Mouse (Mus musculus) hematopoietic stem cell, adult 5-6 weeks (primary cell): ENCODE results near the gene Opalin. TPM values are rescaled to one million over a fixed set of nuclear protein-coding genes. Genes with fewer than 3 reads are reported as not detected.
A peak's percentile ranks its signal among the peaks of the same experiment; 100 is the strongest.

ENCODE experiments used
- ATAC-seq, 2 experiments: fragments of 125-278 bp in 1 of 2; replicated peaks in 1 of 2; 2 replicates each; pipeline ENCODE4 v1.8.0; 2016 to 2017; ENCODE audit warnings: inconsistent platforms in 2 of 2, mild to moderate bottlenecking in 2 of 2, moderate number of reproducible peaks in 2 of 2, low read depth in 1 of 2, moderate TSS enrichment in 1 of 2; ENCODE audit not compliant: low FRiP score in 2 of 2, poor library complexity in 2 of 2, severe bottlenecking in 2 of 2, insufficient read depth in 1 of 2, low TSS enrichment in 1 of 2
- total RNA-seq: library from RNA; stranded (forward); fragments of 172-1452, 232-1000 nt; gene quantifications from 2 replicates; pipeline ENCODE4 v1.2.3, GENCODE M21; 2017

The Opalin gene
- total RNA-seq, 1 experiment from 2014 or later = not detected

DNA sequence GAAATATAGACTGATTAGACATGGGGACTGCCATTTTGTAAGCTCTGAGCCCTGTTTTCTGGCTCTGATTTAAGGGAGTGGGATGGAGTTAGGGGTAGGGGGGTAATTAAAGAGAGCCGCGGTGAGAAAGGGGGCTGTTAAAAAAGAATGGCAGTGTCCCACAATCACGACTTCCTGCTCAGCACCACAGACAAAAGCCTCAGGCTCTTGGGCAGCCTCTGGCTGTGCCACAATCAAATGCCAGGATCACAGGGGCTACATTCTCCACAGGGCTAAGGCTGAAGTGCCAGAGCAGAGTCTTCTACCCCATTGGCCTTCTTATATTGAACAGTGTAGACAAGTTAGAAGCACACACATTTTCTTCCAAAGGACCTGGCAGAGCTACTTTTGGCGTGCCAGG is 11.0 kb upstream of the Opalin start:
- ATAC-seq = no peak

DNA sequence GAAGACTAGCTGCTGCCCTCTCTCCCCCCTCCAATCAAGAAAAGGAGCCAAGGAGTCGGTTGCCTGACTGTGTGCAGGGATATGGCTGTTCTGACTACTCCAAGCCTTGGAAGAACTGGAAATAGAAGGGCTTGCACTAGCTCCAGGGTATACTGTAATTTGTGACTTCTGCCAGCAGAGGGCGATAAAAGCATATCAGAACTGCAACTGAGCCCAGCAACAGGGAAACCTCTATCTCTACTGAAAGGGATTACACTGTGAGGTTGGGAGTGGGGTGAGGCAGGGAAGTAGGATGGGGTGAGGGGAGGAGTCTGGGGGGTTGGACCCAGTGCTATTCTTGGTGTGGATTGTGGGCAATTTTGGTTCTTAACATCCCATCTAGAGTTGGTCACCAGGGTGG is 9.8 kb upstream of the Opalin start:
- peak; percentile 60 to 76; a peak in 3 of 4 replicates for ATAC-seq

DNA sequence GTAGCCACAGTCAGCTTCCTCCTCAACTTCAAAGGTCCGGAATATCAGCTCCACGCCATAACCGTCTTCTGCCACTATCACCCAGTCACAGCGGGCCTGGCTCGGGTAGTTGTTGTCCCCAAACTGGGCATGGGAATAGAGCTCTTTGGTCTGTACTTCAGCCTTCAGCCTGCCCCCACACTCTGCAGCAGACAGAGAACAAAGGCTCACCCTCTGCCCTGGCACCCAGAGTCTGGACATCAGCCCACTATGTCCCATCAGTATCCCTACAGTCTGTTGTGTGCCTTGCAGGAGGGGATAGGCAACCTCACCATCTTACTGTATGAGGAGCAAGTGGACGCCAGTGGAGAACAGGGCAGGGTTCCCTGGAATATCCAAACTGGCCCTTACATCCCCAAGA is 9.4 kb upstream of the Opalin start:
- no peak for ATAC-seq

DNA sequence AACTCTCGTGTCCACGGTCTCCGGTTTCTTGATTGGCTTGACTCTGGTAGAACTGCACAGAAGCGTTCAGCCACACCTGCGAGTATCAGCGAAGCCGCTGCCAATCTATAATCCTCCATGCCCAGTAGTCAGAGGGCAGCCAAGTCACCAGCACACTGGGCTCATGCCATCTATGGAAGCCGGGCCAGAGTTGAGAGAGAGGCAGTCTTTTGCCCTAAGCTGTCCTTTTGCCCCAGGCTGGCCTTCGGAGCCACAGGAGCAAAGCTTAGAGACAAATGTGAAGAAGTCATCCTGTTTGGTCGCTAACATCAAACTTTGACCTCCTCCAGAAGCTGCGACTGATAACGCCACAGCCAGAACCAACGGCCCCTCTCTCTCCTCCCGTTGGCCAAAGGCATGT is 6.7 kb upstream of the Opalin start:
- ATAC-seq = no peak

DNA sequence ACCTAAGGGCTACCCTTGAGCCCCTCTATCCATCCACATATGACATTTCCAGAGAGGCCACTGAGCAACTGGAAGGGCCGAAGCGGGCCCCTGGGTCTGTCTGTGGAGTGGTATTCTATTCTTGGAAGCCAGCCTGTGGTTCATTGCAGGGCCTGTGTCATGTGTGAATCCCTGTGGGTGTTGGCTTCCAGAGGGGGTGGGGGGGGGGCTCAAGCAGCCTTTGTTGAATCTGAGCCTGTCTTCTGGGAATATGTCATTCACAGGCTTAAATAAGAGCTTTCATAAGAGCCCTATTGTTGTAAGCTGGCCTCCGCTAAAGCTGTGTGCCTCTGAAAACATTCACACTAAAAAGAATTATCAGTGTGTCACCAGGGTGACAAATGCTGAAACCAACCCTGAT is 4.7 kb upstream of the Opalin start:
- no peak for ATAC-seq

DNA sequence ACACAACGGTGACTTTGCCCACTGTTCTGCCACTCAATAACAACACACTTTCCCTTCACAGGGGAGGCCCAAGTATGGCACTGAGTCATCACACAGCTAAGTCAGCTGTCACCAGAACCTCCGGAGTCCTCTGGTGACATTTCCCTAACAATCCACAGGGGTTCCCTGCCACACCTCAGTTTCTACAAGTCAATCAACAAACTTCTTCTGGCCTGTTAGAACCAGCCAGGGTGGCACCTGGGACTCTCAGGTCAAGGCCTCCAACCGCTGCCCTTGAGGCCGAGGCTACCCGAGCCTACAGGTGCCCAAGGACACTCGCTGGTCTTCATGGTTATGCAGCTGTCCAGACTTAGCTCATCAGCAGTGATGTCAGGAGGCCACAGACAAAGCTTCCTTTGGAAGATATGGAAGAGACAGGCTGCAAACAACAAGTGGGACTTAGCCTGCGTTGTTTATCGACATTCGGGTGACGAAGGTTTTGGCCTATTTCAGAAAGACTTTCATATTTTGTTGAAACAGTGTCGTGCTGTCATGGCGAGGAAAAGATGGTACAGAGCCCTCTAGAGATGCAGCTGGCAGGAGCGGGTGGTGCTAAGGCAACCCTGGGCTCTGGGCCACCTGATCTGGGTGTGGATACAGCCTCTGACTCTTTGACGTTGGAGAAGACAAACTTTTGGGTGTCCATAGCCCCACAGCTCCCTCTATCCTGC is 3.0 kb downstream of the Opalin start:
- ATAC-seq = no peak

DNA sequence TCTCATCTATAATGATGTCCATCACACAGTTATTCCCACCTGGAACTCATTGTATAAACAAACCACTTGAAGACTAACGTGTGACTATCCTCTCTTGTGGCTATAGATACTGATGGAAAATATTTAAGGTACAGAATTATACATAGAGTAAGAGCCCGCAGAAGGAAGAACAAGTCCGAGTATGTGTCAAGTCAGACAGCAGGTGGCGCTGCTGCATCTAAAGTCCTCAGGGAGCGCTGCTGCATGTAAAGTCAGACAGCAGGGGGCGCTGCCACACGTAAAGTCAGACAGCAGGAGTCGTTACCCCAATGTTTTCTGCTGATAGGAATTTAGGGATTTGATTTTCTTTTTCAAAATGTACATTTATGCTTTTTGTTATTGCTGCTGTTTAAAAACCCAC is 5.4 kb downstream of the Opalin start:
- peak; percentile 88 to 89 for ATAC-seq

DNA sequence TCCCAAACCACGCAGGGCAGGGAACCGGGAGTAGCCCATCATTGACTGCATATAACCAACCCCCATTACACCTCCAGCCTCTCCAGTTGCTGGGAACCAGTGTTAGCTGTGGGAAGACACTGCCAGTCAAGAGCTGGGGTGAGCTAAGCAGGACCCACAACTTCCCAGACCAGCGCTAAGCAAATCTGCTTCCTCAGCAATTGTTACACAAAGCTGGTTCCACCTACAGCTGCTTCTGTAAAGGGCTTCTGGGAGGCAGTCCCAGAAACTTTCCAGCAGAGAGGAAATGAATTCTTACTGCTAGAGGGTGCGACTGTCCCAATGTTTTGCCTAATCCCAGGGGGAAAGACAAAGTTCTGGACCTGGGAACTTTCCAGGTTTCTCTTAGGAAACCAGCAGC is 22.2 kb downstream of the Opalin start:
- ATAC-seq = no peak

DNA sequence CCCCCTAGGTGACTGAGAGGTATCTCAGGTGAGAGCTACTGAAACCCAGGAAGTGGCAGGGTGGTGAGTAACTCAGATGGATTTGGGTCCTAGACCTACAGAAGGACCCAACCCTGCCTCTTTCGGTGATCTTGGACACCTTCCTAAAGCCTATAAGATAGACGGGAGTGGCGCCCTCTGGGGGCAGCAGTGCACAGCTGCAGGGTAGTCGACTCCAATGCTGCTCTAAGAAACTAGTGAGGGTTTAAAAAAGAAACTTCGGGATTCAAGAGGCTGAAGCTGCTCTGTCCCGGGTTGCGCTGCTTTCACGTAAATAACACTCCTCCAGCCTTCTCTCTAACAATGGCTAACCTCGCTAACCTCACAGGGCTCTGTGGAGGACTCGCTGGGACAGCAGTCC is 23.4 kb downstream of the Opalin start:
- peak; percentile 73 to 77 for ATAC-seq

DNA sequence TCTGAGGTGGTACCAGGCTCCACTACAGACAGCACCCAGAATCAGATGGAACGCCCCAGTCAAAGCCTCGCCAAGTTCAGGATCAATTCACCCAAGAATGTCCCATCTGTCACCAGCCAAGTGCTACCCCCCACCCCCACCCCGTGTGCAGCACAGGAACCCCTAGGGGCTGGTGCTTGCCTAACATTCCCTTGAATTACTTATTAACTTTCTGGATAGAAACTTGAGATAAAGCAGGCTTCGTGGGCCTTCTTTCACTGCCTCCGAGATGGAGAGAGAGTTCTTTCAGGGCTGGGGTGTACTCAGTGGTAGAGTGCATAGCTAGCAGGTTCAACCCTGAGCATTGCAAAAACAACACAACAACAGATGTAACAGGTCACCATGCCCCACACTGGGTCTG is 24.7 kb downstream of the Opalin start:
- ATAC-seq = no peak

DNA sequence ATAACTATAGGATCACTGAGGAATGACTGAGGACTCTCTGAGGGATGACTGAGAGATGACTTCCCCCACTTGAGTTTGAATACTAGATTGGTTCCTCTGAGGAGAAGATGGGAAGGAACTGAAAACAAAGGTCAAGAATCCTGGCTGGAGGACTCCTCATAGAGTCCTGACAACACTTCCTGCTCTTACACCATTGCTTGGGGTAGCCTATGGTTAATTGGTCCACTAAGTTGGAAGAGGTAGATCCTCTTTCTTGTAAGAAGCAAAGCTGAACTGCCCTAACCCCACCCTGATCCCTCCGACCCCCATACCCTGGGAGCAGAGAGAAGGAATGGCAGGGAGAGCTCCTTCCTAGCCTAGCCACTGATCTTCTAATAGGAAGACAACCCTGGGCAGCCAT is 25.2 kb downstream of the Opalin start:
- no peak for ATAC-seq

DNA sequence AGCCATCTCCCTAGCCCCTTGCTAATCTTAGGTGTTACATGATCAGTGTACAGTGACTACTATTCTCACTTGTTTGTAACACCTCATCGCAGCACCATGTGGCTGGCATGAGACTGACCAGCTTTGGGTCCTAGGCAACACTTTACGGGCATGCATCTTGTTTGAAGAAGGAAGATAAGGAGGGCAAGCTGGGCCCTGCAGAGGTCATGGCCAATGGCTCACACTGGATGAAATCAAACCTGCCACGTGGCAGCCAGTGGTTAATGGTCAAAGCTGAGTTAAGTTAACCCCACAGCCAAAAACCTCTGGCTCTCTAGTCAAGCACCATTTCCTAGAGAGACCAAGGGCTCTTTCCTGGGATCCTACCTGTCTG is 28.7 kb downstream of the Opalin start:
- no peak for ATAC-seq

DNA sequence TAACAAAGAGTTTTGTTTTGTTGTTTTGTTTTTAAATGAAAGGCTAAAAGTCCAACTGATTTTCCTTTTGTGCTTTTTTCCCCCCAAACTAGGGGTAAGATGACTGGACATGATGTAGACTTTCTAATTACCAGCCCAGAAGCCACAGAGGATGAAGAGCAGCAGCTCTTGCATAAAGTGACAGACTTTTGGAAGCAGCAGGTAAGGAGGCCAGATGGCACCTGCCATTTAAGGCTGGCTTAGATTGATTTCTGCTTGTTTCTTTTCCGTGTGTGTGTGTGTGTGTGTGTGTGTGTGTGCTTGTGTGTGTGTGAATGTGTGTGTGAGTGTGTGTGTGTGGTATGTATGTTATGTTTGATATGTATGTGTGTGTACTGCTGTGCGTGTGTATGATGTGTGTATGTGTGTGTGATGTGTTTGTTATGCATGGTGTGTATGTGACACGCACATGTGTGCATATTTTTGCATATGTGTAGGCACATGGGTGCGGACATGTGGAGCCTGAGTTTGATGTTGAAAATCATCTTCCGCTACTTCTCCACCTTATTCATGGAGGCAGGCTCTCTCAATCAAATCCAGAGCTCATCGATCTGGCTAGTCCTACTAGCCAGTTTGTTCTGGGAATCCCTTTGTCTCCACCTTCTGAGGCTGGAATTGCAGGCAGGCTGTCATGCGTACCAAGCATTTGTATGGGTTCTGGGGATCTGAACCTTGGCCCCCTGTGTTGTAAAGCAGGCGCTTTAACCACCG is 29.3 kb downstream of the Opalin start:
- no peak for ATAC-seq

DNA sequence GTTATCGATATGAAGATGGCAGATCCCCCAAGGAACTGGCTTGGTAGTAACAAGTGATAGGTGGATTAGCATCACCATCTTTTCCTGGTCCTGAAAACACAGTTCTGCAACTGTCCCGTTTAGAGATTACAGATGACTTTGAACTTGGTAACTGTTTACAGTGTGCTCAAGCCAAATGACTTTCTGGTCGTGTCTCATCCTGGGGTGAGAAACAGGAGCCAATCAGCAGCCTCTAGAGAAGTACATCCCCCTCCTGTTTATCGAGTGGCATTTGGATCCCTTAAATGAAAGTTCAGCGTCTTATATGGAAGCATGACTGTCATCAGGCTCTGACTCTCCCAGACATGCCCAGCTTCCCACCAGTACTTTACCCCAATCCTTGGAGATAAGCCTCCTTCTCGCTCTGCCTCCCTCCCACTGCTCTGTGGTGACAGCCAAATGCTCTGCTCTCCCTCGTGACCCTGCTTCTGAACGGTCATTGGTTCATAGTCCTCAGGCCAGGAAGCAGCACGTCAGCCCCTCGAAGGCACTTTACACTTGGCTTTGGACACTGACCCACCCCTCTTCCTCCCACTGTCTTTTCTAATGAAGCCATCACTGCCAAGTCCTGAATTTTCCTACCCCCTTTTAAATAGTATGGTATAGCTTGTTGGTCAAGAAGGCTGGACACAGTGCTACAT is 31.7 kb downstream of the Opalin start:
- no peak for ATAC-seq

DNA sequence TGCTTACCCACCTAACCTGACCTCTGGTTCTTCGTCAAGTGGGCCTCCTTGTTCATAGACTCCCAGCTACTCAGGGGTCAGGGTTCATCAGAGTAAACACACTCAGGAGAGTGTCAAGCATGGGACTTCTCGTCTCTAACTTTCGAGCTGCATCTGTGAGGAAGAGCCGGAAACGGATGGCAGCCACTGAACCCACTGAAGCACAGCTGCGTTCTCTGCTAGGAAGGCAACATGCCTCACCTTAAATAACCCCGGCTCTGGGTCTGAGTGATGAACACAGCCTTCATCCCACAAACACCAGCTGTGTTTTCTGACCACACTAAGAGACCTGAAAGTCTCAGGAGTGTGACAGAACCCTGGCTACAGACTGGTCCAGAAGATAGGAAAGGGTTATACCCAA is 37.8 kb downstream of the Opalin start:
- ATAC-seq = peak; percentile 89 to 90

DNA sequence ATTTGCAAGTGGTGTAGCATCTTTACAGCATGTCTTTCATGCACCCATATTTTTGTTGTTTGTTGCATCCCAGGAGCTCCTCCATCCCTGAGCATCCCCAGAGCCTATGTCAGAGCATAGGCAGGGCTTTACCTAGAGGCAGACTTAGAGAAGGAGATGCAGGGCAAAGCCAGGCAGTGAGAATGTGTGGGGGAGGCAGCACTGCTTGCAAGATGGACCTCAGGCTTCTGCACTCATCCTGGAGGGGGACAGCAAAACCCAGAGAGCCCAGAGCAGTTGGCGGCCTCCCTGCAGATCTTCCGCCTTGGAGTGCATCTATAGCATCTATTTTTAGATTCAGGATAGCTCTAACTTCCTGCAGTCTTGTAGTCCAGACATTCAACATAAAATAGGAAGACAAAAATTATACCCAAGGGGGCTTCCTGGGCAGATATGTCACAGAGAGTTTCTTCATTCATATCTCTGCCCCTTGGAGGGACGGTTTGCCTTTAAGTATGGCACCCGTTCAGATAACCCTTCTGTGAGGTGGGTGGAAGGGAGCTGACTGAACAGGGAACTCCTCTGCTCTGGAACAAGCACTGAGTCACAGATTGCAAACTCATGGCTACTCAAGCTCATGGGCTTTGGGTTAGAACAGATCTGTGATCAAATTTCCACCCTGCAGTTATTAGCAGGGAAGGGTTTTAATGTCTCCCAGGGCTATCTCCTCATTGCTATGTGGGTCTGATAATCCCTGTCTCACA is 40.9 kb downstream of the Opalin start:
- ATAC-seq = no peak

DNA sequence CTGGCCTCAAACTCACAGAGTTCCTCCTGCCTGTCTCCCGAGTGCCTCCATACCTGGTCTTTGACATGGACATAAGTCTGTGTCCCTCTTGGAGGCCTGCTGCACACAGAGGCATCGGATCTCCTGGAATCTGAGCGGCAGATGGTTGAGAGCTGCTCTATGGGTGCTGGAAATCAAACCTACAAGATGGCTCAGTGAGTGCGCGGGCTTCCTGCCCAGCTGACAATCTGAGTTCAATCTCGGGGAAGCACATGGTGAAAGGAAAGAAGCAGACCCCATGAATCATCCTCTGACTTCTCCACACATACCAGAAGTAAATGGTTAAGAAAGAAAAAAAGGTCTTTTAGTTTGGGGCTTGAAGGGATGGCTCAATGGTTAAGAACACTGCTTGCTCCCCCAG is 45.0 kb downstream of the Opalin start:
- ATAC-seq = peak in 1 of 2 experiments; percentile 25; a peak in 1 of 4 replicates

DNA sequence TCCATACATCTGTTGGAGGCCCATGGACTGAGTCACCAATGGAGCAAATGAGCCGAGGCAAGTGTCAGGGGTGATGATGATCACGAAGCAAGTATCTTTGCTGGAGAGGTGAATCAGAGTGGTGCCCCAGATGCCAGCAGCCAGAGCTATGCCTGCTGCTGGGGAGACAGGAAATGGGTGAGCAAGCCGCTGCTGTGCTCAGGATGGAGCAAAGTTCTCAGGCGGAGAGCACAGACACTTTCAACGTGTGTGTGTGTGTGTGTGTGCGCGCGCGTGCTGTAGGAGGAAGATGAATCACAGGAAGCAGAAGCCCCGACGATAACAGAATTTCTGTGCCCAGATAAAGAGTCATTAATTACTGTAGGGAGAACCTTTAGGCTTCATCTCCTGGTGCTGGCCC is 45.9 kb downstream of the Opalin start:
- ATAC-seq = peak; percentile 84 to 89
